Mouse (Mus musculus) splenic B cell, adult 2 months (primary cell): ENCODE results near the gene Cisd1.

Source experiments
- DNase-seq: peaks from one replicate; pipeline ENCODE4 v3.0.0-alpha.2; 2011; ENCODE audit warnings: low read depth, low spot score
- H3K27me3 ChIP-seq: 2 replicates; pipeline ENCODE4 v1.6.1; 2012; ENCODE audit warnings: mild to moderate bottlenecking, low read length, moderate library complexity, mixed read lengths; ENCODE audit not compliant: control insufficient read depth, poor library complexity, insufficient read depth, severe bottlenecking
- H3K36me3 ChIP-seq: 2 replicates; pipeline ENCODE4 v1.6.1; 2012; ENCODE audit warnings: mild to moderate bottlenecking, low read length, moderate library complexity, mixed read lengths; ENCODE audit not compliant: control insufficient read depth, poor library complexity, insufficient read depth, severe bottlenecking

Gene Cisd1

GRCm38 (mm10) chr10:71284511-71285125 lies 60.1 kb downstream of the Cisd1 start:
- H3K36me3 ChIP-seq: no peaks in the 10 kb centered on the region
- H3K27me3 ChIP-seq: no peaks in the 10 kb centered on the region
- peak; percentile 23 for DNase-seq

- Histone ChIP-seq H3K36me3 (no peaks in the 10 kb centered on the region), H3K27me3 (no peaks in the 10 kb centered on the region)
- DNase-seq: no peak
These were observed 60.6 kb downstream of the Cisd1 start for GRCm38 (mm10) chr10:71284131-71284510.
